Mouse (Mus musculus) inflammation-experienced regulatory T-cells, adult 6 months (primary cell): ENCODE measurements around the gene Fstl1. TPM values are rescaled to one million over a fixed set of nuclear protein-coding genes. Genes with fewer than 3 reads are reported as not detected.

Source experiments
- ATAC-seq: one replicate; pipeline ENCODE4 v1.8.0; 2017
- polyA plus RNA-seq, 3 experiments: library from polyadenylated mRNA; unstranded; fragments of 100-300 nt; shearing (Covaris generic); gene quantifications; one replicate each; pipeline ENCODE4 v1.2.1; 2017

Gene Fstl1
- polyA plus RNA-seq, 3 experiments from 2014 or later: 0.27 TPM; not detected in 2

DNA sequence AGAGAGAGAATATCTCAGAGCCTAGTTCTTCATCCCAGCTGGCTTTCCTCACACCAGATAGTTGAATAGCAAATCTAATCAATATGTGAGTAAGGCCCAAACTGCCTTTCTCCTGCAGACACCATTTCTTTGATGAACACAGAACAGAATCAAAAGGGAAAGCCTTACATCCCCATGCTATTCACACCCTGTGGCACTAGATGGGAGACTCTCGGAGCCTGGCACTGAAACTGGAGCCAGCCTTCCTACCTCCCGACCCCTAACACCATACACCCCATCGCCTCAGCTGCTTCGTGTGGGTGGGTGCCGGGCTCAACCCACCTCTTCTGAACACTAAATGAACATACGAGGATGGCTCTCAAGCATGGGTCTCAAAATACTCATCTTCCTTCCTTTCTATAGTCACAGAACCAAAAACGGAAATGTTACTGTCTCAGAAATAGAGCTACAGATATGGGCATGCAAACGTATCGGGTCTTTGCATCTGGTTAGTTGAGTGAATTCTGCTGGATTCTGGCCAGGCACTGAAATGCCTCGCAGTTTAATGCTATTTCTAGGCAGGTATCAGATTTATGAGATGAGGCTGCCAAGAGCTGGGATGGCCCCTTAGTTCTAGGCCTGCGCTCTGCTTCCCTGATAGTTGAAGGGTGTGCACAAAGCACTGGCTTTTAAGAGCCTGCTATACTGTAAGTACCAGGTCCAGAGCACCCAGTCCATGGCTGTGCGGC is 48.3 kb downstream of the Fstl1 start:
- ATAC-seq: no peak

GRCm38 (mm10) chr16:37826286-37826685 is 49.6 kb downstream of the Fstl1 start:
- ATAC-seq: no peak

GRCm38 (mm10) chr16:37831041-37831440 is 54.4 kb downstream of the Fstl1 start:
- ATAC-seq: no peak

GRCm38 (mm10) chr16:37837571-37837970 is 60.9 kb downstream of the Fstl1 start:
- ATAC-seq: no peak

GRCm38 (mm10) chr16:37842439-37842838 is 65.8 kb downstream of the Fstl1 start:
- no peak for ATAC-seq

DNA sequence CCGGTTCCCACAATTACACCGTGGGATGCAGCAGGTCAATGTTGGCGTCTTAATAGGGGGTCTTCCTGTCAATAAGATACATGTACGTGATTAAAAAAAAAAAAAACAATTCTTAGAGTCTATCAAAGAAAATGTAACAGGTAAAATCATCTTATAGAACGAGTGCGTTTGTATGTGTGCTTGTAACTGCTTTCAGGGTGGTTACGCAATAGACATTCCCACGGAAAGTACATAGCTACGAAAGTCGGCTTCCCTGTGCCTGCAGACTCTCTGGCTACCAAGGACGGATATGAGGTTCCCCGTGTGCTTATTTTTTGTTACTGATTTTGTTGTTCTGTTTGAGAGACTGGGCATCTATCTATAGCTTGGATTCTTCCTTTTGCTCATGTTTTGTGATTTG is 67.1 kb downstream of the Fstl1 start:
- no peak for ATAC-seq

DNA sequence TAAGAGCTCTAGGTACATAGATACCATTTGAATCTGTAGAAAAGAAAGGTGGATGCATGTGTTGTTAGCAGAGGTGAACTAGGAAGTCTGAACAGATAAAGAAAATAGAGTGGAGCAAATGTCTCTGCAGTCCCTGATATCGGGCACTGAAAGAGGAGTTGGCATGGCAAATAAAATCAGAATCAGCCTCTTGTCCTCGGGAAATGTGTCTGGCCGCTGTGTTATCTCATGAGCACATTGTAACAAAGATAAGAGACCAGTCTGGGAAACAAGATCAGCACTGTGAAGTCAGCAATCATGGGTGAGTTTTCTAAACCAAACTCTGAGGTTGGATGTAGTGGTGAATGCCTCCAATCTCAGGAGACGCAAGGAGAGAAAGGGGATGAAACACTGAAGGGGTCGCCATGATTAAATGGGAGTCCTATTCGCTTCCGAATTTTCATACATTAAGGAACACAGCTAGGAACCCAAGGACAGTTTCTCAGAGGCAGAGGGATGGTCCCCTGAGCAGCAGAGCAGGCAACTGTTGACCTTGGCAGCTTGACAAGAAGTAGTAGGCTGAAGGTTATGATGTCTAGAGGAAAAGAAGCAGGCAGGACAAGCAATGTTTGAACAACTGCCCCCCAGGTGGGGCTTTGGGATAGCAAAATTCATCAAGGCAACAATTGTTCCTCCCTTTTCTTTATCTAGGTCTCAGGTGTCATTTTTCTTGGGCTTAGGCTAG is 68.7 kb downstream of the Fstl1 start:
- no peak for ATAC-seq

- ATAC-seq: no peak
Observed at GRCm38 (mm10) chr16:37847081-37847480, 70.4 kb downstream of the Fstl1 start.

GRCm38 (mm10) chr16:37851366-37851765 is 74.7 kb downstream of the Fstl1 start:
- ATAC-seq: no peak

DNA sequence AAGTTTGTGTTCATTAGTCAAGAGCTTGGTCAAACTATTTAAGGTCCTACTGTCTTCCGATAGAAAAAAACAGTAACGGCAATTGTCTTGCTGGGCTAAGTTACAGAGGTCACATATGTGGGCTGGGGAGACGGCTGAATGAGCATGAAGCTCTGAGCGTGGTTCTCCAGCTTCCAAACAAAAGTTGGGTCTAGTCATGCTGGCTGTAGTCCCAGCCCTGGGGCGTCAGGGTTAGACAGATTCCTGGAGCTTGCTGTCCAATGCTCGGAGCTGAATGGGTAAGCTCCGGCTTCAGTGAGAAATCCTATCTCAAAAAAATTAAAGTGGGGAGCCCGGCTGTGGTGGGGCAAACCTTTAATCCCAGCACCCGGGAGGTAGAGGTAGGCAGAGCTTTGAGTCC is 76.6 kb downstream of the Fstl1 start:
- no peak for ATAC-seq

DNA sequence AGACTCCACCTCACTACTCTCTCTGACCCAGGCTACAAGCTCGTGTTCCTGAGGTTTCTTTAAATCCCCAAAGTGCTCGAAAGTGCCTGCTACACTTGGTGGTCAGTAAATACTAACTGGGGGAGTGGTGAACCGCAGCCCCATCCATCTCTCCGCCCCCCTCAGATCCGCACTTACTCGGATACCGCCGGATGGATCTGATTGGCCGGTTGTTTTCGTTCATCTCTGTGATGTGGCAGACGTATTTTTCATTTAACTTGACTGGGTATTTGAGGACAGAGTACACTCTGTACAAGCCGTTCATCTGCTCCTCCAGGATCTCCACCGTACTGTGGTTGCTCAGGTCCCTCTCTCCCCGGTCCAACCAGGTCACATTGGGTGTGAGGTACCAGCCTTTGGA is 77.4 kb downstream of the Fstl1 start:
- ATAC-seq: no peak

GRCm38 (mm10) chr16:37854593-37854992 is 77.9 kb downstream of the Fstl1 start:
- no peak for ATAC-seq

GRCm38 (mm10) chr16:37855583-37855982 is 78.9 kb downstream of the Fstl1 start:
- ATAC-seq: no peak

GRCm38 (mm10) chr16:37856327-37856726 is 79.7 kb downstream of the Fstl1 start:
- no peak for ATAC-seq

DNA sequence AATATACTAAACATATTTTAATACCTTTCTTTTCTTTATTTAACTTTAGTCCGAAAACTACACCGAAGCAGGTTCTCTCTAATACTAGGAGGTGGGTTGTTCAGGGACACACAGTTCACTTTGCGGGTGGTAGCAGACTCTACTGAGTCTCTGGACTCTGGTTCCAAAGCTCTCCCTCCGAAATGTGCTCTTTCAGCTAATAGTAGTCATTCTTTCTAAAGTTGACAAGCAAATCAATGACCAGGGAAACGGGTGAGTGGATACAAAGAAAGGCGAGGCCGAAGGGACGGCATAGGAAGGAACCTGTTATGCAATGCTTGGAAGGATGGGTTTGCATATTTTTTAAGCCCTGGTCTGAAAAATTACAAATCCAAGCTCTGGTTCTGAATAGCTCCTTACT is 80.8 kb downstream of the Fstl1 start:
- ATAC-seq: no peak

GRCm38 (mm10) chr16:37860213-37860612 is 83.5 kb downstream of the Fstl1 start:
- ATAC-seq: no peak

DNA sequence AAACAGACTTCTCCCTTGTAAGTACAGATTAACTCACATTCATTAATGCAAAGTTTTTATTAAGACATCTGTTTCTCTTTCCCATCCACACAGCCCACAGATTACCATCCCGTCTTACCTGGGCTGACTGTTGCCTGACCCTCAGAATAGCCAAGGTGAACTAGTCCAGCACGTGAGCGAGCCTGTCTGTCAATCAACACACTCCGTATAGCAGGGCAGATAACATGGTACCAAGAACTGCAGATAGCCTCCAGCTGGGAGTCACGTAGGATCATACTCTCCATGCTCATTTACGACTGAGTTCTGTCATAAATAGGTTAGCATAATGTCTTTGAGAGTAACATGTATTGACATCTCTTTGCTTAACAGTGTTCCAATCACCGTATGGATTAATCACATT is 84.4 kb downstream of the Fstl1 start, which contains the start of gene Gm36028:
Gene Gm36028 (minus strand): TSS at position 118 of the 400 bp plus-strand sequence.
- no peak for ATAC-seq

GRCm38 (mm10) chr16:37863876-37864275 is 87.2 kb downstream of the Fstl1 start:
- ATAC-seq: no peak

GRCm38 (mm10) chr16:37865841-37866240 is 89.2 kb downstream of the Fstl1 start:
- ATAC-seq: no peak

- peak; percentile 81 for ATAC-seq
Observed at GRCm38 (mm10) chr16:37867791-37868505, 91.3 kb downstream of the Fstl1 start, which contains the start of gene Lrrc58. Lrrc58 (plus strand) TSS chr16:37868389.

DNA sequence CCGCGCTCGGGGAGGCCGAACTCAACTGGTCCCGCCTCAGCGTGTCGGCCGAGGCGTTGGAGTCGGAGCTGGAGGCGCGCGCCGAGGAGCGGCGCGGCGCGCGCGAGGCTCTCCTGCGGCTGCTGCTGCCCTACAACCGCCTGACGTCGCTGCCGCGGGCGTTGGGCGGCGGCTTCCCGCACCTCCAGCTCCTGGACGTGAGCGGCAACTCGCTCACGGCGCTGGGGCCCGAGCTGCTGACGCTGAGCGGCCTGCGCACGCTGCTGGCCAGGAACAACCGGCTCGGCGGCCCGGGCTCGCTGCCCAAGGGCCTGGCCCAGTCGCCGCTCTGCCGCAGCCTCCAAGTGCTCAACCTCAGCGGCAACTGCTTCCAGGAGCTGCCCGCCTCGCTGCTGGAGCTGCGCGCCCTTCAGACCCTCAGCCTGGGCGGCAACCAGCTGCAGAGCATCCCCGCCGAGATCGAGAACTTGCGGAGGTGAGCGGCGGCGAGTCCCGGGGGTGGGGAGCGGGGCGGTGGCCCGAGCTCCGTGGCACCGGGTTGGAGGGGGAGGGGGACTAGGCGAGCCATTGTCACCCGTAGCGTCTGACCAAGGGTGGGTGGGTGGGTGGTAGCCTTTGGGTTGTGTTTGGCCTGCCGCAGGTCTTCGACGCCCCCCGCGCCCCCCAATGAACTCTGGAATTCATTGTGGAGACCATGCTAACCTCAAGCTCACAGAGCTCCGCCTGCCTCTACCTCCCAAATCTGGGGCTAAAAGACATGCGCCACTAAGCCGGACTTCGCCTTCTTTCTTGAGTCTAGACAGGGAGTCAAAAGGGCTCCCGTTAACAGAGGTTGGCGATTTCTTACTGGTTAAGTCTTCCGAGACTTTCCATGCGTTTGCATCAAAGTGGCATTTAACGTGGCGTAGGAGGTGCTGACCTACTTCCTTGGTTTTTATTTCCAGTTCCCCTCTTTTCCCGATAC is 92.1 kb downstream of the Fstl1 start:
- ATAC-seq: peak; percentile 42
